Mouse (Mus musculus) cortical plate, adult 2 months (tissue): ENCODE measurements around the gene Hoxd8.

Experiments
- CTCF ChIP-seq: fragments of 200-500 bp; IDR thresholded peaks from 2 replicates; pipeline ENCODE4 v1.5.1; 2011; ENCODE audit warnings: mild to moderate bottlenecking, control low read depth, low read length; ENCODE audit not compliant: insufficient read depth; ENCODE audit errors: extremely low read depth
- POLR2A ChIP-seq: fragments of 200-500 bp; IDR thresholded peaks from 2 replicates; pipeline ENCODE4 v1.6.1; 2011; ENCODE audit warnings: mild to moderate bottlenecking, low read length, control low read depth; ENCODE audit not compliant: insufficient read depth; ENCODE audit errors: extremely low read depth

DNA sequence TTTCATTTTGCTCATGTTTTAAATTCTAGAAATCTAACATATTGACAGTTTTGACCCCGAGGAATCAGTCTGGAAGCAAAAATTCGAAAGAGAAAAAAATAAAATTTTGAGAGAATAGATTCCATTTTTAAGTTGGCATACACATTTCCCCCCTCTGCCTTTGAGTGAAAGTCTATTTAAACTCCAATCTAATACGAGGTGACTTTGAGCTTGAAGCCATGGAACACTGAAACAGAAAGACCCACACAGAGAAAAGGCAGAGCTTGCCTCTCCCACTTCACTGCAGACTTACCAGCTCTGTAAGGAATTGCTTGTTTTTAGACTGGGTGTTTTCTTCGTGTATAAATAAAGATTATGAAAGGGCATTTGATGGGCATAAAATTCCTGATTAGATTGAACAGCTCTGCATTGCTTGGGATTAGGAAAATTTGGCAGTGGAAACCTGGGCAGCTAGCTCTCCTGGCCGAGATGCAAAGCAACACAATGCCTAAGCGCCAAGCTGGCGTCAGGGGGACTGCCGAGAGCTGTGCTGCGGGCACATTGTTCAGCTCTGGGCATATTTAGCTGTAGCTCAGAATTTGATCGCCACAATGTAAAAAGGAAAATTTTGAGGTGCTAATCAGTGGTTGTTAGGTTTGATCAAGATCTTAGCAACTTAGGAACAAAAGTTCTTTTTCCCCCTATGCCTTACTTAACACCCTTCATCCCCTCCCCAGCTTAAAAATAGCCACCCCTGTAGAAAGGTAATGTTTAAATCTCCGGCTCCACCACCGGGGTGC is 15.4 kb upstream of the Hoxd8 start:
- no peak for TF ChIP-seq CTCF
- no peak for TF ChIP-seq POLR2A
